Mouse (Mus musculus) olfactory bulb, adult 2 months (tissue): ENCODE results near the gene Hsdl1.

ENCODE experiments used
- CTCF ChIP-seq: fragments of 200-500 bp; IDR thresholded peaks from 2 replicates; pipeline ENCODE4 v1.5.1; 2012; ENCODE audit warnings: low read depth, mild to moderate bottlenecking, low read length, moderate library complexity; ENCODE audit not compliant: insufficient read depth
- POLR2A ChIP-seq: fragments of 200-500 bp; IDR thresholded peaks from 2 replicates; pipeline ENCODE4 v1.6.1; 2012; ENCODE audit warnings: mild to moderate bottlenecking, low read depth, low read length, moderate library complexity; ENCODE audit not compliant: insufficient read depth

DNA sequence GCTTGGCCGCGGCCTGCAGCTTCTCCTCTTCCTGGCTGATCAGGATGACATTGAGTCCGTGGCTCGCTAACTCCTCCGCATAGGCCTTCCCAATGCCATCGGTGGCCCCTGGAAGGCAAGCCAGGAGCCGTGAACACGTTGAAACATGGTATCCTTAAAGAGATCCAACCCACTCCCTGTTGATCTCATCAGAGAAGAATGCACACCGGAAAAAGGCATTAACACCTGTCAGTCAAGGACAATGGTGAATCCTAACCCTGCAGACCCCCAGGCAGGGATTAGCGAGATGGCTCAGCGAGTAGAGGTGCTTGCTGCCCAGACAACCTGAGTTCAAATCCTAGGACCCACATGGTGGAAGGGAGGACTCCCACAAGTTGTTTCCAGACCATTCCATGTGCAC lies 8.6 kb downstream of the Hsdl1 start:
- TF ChIP-seq CTCF (no peak), POLR2A (no peak)
